Mouse (Mus musculus) retina, postnatal 1 day (tissue): ENCODE measurements around the gene Hsf2bp.
A peak's percentile ranks its signal among the peaks of the same experiment; 100 is the strongest.
"Not testable (repeated sequence)": the region's sequence is repeated elsewhere in the genome, so short reads cannot be mapped to it uniquely, and the experiment has no call there.

Experiments used
- DNase-seq: peaks from one replicate; pipeline ENCODE4 v3.0.0-alpha.2; 2012

Hsf2bp gene

GRCm38 (mm10) chr17:32035609-32036508 is at the start of gene Hsf2bp, which contains the start of gene Rrp1b:
Gene Hsf2bp, minus strand, starts transcription at chr17:32036349.
Gene Rrp1b, plus strand, starts transcription at chr17:32036100.
- peak; percentile 90 for DNase-seq

- DNase-seq: no peak
These were observed 47.2 kb upstream of the Hsf2bp start for GRCm38 (mm10) chr17:32083351-32083750.

- DNase-seq: peak; percentile 76
These were observed 39.0 kb upstream of the Hsf2bp start for GRCm38 (mm10) chr17:32075164-32075563.

GRCm38 (mm10) chr17:32074658-32075057 is 38.5 kb upstream of the Hsf2bp start:
- no peak for DNase-seq

- DNase-seq: peak; percentile 82
These were observed 37.2 kb upstream of the Hsf2bp start for GRCm38 (mm10) chr17:32073359-32073758.

GRCm38 (mm10) chr17:32068810-32069209 is 32.7 kb upstream of the Hsf2bp start:
- no peak for DNase-seq

- DNase-seq: no peak
These were observed 32.2 kb upstream of the Hsf2bp start for GRCm38 (mm10) chr17:32068381-32068780.

- DNase-seq: no peak
These were observed 31.4 kb upstream of the Hsf2bp start for GRCm38 (mm10) chr17:32067541-32067940.

- not testable (repeated sequence) for DNase-seq
These were observed 28.6 kb upstream of the Hsf2bp start for GRCm38 (mm10) chr17:32064762-32065161.

GRCm38 (mm10) chr17:32063654-32064053 is 27.5 kb upstream of the Hsf2bp start:
- DNase-seq: no peak

GRCm38 (mm10) chr17:32061219-32061618 is 25.1 kb upstream of the Hsf2bp start:
- DNase-seq: no peak

- DNase-seq: no peak
These were observed 22.9 kb upstream of the Hsf2bp start for GRCm38 (mm10) chr17:32059084-32059483.

- DNase-seq: no peak
These were observed 21.7 kb upstream of the Hsf2bp start for GRCm38 (mm10) chr17:32057843-32058242.

- no peak for DNase-seq
These were observed 17.5 kb upstream of the Hsf2bp start for GRCm38 (mm10) chr17:32053677-32054076.

- peak; percentile 61 for DNase-seq
These were observed 16.3 kb upstream of the Hsf2bp start for GRCm38 (mm10) chr17:32052237-32053080.

GRCm38 (mm10) chr17:32050609-32051008 is 14.5 kb upstream of the Hsf2bp start:
- DNase-seq: no peak

GRCm38 (mm10) chr17:32049914-32050313 is 13.8 kb upstream of the Hsf2bp start:
- no peak for DNase-seq

- DNase-seq: no peak
These were observed 12.2 kb upstream of the Hsf2bp start for GRCm38 (mm10) chr17:32048351-32048750.

GRCm38 (mm10) chr17:32046541-32046940 is 10.4 kb upstream of the Hsf2bp start:
- DNase-seq: no peak

GRCm38 (mm10) chr17:32040263-32040662 is 4.1 kb upstream of the Hsf2bp start:
- DNase-seq: no peak

- no peak for DNase-seq
These were observed 625 bp upstream of the Hsf2bp start for GRCm38 (mm10) chr17:32036509-32037438.

- no peak for DNase-seq
These were observed 1.8 kb downstream of the Hsf2bp start for GRCm38 (mm10) chr17:32034322-32034721.
